Mouse (Mus musculus): Measurements from ENCODE around the gene Nms.

DNA sequence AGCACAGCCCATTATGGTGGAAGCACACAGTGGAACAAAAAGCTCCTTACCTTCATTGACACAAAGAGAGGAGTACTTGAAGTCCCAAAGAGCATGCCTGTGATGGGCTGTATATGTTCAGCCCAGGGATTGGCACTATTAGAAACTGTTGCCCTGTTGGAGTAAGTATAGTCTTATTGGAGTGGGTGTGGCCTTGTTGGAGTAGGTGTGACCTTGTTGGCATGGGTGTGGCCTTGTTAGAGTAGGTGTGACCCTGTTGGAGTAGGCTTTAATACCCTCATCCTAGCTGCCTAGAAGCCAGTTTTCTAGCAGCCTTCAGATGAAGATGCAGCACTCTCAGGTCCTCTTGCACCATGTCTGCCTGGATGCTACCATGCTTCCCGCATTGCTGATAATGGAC lies 30.2 kb downstream of the Nms start:
- TF ChIP-seq CTCF (IDR thresholded peaks at IDR 0.05; ENCODE audit: low read depth) (no peak), EP300 (IDR thresholded peaks at IDR 0.05; ENCODE audit: low read depth) (no peak)
